8 mouse cellular contexts compared by ENCODE assay signal in the genomic region with DNA sequence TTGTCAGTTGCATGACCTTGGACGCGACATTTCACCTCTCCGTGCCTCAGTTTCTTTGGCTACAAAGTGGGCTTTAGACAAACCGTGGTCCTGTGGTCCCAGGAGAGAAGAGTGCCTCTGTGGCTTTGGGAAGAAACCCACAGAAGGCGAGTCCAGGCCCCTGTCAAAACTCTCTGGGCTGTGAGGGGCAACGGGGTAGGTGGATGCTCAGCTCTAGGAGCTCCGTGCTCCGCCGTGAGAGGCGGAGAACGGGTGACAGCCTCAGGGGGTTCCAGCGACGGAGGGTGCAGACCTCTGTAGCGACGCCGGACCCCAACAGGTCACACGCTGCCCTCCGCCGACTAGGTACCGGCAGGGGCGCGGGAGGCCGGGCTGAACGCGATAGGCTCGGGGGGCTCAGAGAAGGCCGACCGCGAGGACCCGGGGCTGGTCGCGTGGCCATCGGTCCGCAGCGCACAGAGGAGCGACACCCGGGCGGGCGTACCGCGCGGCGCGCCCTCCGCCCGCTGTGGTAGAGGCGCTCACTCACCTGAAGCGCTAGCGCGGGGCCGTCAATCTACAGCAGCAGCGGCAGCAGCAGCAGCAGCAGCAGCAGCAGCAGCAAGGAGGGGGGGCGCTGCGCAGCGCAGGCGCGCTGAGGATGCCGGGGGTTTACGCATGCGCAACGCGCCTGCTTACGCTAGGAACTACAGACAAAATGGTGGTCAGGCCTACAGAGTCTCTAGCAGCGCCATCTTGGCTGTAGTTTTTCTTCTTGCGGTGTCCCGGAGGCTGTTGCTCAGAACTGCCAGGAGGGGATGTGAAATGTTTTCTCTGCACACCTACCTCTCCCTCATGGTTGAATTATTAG. TPM values are rescaled to one million over a fixed set of nuclear protein-coding genes. Genes with fewer than 3 reads are reported as not detected.
DNase-seq lines count a peak whose midpoint lies in the region; ATAC-seq and TF ChIP-seq lines count a peak whose summit lies in the region.

A gene (minus strand): TSS at position 587 of the 850 bp plus-strand sequence.

- no peak for TF ChIP-seq POLR2A in bone marrow macrophage, adult 2 months (IDR thresholded peaks at IDR 0.05; ENCODE audit: borderline replicate concordance, low read depth, low read length)
- TF ChIP-seq POLR2A in embryonic fibroblast, embryonic 13.5 days (IDR thresholded peaks at IDR 0.05; ENCODE audit: low read depth, low read length) = peak; percentile 60

- H3K4me3 ChIP-seq in bone marrow macrophage, adult 2 months (ENCODE audit: insufficient read depth, low read length) = peak within 1 kb of the TSS; percentile 79
- H3K4me3 ChIP-seq in embryonic fibroblast, embryonic 13.5 days (ENCODE audit: insufficient read depth, low read length) = peak within 1 kb of the TSS; percentile 73
- H3K4me3 ChIP-seq in kidney, embryonic 14.5 days (ENCODE audit: low read length) = peak within 1 kb of the TSS; percentile 84
- peak within 1 kb of the TSS; percentile 81 for H3K4me3 ChIP-seq in limb, embryonic 15.5 days

- peak within 1 kb of the TSS; percentile 79 for H3K9ac ChIP-seq in kidney, embryonic 14.5 days (ENCODE audit: low read depth, low read length)
- peak within 1 kb of the TSS; percentile 76 for H3K9ac ChIP-seq in limb, embryonic 15.5 days

- no peaks in the 10 kb centered on the region for H3K9me3 ChIP-seq in kidney, embryonic 14.5 days (ENCODE audit: control insufficient read depth, low read length)
- no peaks in the 10 kb centered on the region for H3K9me3 ChIP-seq in limb, embryonic 15.5 days

- no peak for TF ChIP-seq CTCF in bone marrow macrophage, adult 2 months (IDR thresholded peaks at IDR 0.05; ENCODE audit: low read depth, low read length)
- TF ChIP-seq CTCF in embryonic fibroblast, embryonic 13.5 days (IDR thresholded peaks at IDR 0.05; ENCODE audit: borderline replicate concordance, insufficient read depth, low read length) = peak; percentile 54

- H3K27ac ChIP-seq in bone marrow macrophage, adult 2 months (ENCODE audit: insufficient read depth, low read depth, low read length) = 0 out of 2 replicates have a peak within 1 kb of the TSS, but pooled peaks have one; percentile 27
- no peak within 1 kb of the TSS for H3K27ac ChIP-seq in embryonic fibroblast, embryonic 13.5 days (ENCODE audit: insufficient read depth, low read length)
- H3K27ac ChIP-seq in kidney, embryonic 14.5 days (ENCODE audit: low read depth, low read length) = 0 out of 2 replicates have a peak within 1 kb of the TSS, but pooled peaks have one; percentile 37
- peak within 1 kb of the TSS; percentile 78 for H3K27ac ChIP-seq in limb, embryonic 15.5 days

- no peaks in the 10 kb centered on the region for H3K4me1 ChIP-seq in bone marrow macrophage, adult 2 months (ENCODE audit: control insufficient read depth, insufficient read depth, low read length)
- no peaks in the 10 kb centered on the region for H3K4me1 ChIP-seq in embryonic fibroblast, embryonic 13.5 days (ENCODE audit: control insufficient read depth, insufficient read depth, low read length)
- H3K4me1 ChIP-seq in kidney, embryonic 14.5 days (ENCODE audit: control insufficient read depth, insufficient read depth, low read length) = peaks cover 9% of the 10 kb centered on the region
- peaks cover 9% of the 10 kb centered on the region for H3K4me1 ChIP-seq in limb, embryonic 15.5 days

- WGBS in kidney, embryonic 14.5 days = under 1% methylated on average over 64 of the region's 66 CpGs
- WGBS in limb, embryonic 15.5 days = under 1% methylated on average over 65 of the region's 66 CpGs

- peak within 1 kb of the TSS; percentile 96 for H3K4me2 ChIP-seq in kidney, embryonic 14.5 days (replicated peaks; ENCODE audit: low read depth, low read length)
- H3K4me2 ChIP-seq in limb, embryonic 15.5 days = peak within 1 kb of the TSS; percentile 76

- ATAC-seq in kidney, embryonic 14.5 days (ENCODE audit: low FRiP score, low TSS enrichment) = peak; percentile 95
- peak; percentile 94 for ATAC-seq in limb, embryonic 15.5 days (ENCODE audit: insufficient number of reproducible peaks, low FRiP score, low TSS enrichment, low read depth)

- peak; percentile 99 for DNase-seq in A20 (ENCODE audit: low read depth, low spot score)
- DNase-seq in heart, adult 9 months (ENCODE audit: low spot score in 2 of 2) = peak; percentile 95 to 96
- DNase-seq in monocyte, adult 2 months (ENCODE audit: low read depth in 1 of 2, low spot score in 2 of 2) = peak; percentile 87 to 92
- peak; percentile 96 to 98 for DNase-seq in spleen, postnatal 36 days (ENCODE audit: low spot score in 2 of 2)

- no peaks in the 10 kb centered on the region for H3K27me3 ChIP-seq in kidney, embryonic 14.5 days (ENCODE audit: control insufficient read depth, insufficient read depth, low read length)
- no peaks in the 10 kb centered on the region for H3K27me3 ChIP-seq in limb, embryonic 15.5 days

- H3K36me3 ChIP-seq in kidney, embryonic 14.5 days (ENCODE audit: control insufficient read depth, insufficient read depth, low read length) = peaks cover 29% of the 10 kb centered on the region
- H3K36me3 ChIP-seq in limb, embryonic 15.5 days = peaks cover 21% of the 10 kb centered on the region

RNA-seq across cellular contexts. Expression of the gene that starts here (rescaled TPM):
- 68.3 and 81.0 TPM in 2 replicates for polyA plus RNA-seq in bone marrow macrophage, adult 2 months (2012; ENCODE audit: insufficient read depth, insufficient read length, missing spikeins)
- polyA plus RNA-seq in embryonic fibroblast, embryonic 13.5 days (2011; ENCODE audit: insufficient read length, low read depth, missing spikeins) = 51.3 and 63.6 TPM in 2 replicates
- polyA plus RNA-seq in kidney, embryonic 14.5 days (2014; fragmentation: Nextera tagmentation; extraction: Ambion mirVana) = 31.9 and 44.1 TPM in 2 replicates
- polyA plus RNA-seq in limb, embryonic 15.5 days (2015; fragmentation: Nextera tagmentation; extraction: Ambion mirVana) = 52.2 and 54.0 TPM in 2 replicates
